Mouse (Mus musculus): Measurements from ENCODE around the gene Zbtb26. TPM values are rescaled to one million over a fixed set of nuclear protein-coding genes. Genes with fewer than 3 reads are reported as not detected.

Zbtb26 gene
- total and polyA plus RNA-seq, 3 experiments, result 4.2 to 5.0 TPM; not detected in 1

DNA sequence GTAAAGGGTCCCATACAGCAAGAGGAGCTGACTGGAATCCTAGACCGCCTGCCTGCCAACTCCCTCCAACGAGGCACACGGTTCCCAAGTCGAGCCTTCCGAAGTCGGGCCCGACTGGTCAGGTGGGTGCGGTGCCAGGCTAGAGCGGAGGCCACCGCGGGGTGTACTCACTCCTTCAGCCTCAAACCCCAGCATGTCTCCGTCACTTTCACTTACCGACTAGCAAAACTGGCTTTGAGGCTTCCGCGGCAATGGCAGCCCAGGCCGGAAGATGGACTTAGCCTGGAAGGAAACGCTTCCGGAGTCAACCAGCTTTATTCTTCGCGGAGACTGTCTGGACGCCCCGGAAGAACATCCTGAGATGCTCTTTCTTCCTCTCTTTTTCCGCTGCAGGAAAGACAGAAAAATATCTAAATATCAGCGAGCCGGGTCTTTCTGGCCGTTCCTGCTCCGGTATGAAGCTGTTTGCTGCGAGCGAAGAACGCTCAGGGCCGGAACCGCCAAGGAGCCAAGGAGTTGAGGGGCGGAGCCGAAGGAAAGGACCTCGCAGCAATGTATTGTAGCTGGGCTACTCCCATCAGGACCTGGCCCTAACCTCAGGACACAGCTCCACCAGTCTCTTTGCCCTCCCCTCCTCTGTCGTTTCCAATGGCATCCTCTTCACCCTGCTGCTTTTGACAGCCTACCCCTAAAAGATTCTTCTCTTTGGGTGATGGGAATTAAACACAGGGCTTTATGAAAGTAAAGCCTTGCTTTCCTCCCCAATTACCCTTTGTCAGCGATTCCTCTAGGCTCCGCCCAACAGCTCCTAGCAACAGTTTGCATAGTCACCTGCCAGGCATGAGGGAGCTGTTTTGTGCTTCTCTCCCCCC is 12.1 kb downstream of the Zbtb26 start:
- Histone ChIP-seq H3K36me3 (ENCODE audit: control insufficient read depth in 1 of 2, insufficient read depth in 2 of 2, low read length in 2 of 2) (peaks cover 4 to 25% of the 10 kb centered on the region in 2 experiments), H3K9ac (ENCODE audit: control insufficient read depth, low read depth, low read length, poor library complexity, severe bottlenecking) (peak overlapping the region; percentile 89), H3K4me3 (ENCODE audit: control insufficient read depth in 1 of 2, insufficient read depth in 1 of 2, low read depth in 2 of 2, low read length in 2 of 2) (peak overlapping the region; percentile 71 to 86), H3K27me3 (ENCODE audit: control insufficient read depth in 1 of 2, insufficient read depth in 2 of 2, low read length in 2 of 2) (no peaks in the 10 kb centered on the region), H3K4me1 (ENCODE audit: control insufficient read depth in 1 of 2, insufficient read depth in 2 of 2, low read length in 2 of 2) (peaks cover 6 to 7% of the 10 kb centered on the region in 2 experiments; a peak in 3 of 4 replicates), H3K9me3 (replicated peaks; ENCODE audit: insufficient read depth, low read length) (no peaks in the 10 kb centered on the region), H3K27ac (ENCODE audit: control insufficient read depth, low read depth, low read length) (peak overlapping the region; percentile 93), H3K79me2 (ENCODE audit: control insufficient read depth, insufficient read depth, low read length, poor library complexity) (peaks cover 22% of the 10 kb centered on the region)
- DNase-seq (ENCODE audit: low read depth, low spot score), result peak; percentile 94
- TF ChIP-seq ZNF384 (IDR thresholded peaks at IDR 0.05; ENCODE audit: low read depth, low read length) (no peak), MAFK (IDR thresholded peaks at IDR 0.05; ENCODE audit: borderline replicate concordance, low read depth, low read length) (peak; percentile 81; the same call in 1 of the 2 replicates), MEF2A (IDR thresholded peaks at IDR 0.05; ENCODE audit: extremely low read depth, insufficient replicate concordance, low read depth, low read length, poor library complexity, severe bottlenecking) (no peak), KAT2A (conservative IDR thresholded peaks at IDR 0.05; ENCODE audit: low read depth, low read length) (peak; percentile 80), UBTF (IDR thresholded peaks at IDR 0.05; ENCODE audit: borderline replicate concordance, insufficient read depth, low read depth, low read length) (no peak), HCFC1 (IDR thresholded peaks at IDR 0.05; ENCODE audit: low read depth, low read length) (peak; percentile 94), NRF1 (IDR thresholded peaks at IDR 0.05; ENCODE audit: insufficient read depth, low read depth, low read length, poor library complexity, severe bottlenecking) (no peak), MYB (IDR thresholded peaks at IDR 0.05; ENCODE audit: low read depth, low read length) (no peak), USF1 (IDR thresholded peaks at IDR 0.05; ENCODE audit: low read depth, low read length) (no peak), ZMIZ1 (IDR thresholded peaks at IDR 0.05; ENCODE audit: low read depth, low read length) (peak; percentile 49), ZKSCAN1 (IDR thresholded peaks at IDR 0.05; ENCODE audit: low read depth, low read length) (no peak), POLR2AphosphoS5 (IDR thresholded peaks at IDR 0.05; ENCODE audit: borderline replicate concordance, low read depth, low read length) (no peak), CTCF (IDR thresholded peaks at IDR 0.05 in 2 of 3, conservative IDR thresholded peaks at IDR 0.05 in 1 of 3; ENCODE audit: control insufficient read depth in 1 of 3, insufficient read depth in 1 of 3, low read depth in 2 of 3, low read length in 3 of 3, poor library complexity in 1 of 3, severe bottlenecking in 1 of 3) (no peak), CHD2 (IDR thresholded peaks at IDR 0.05; ENCODE audit: low read length) (peak; percentile 53; the same call in 1 of the 2 replicates), GATA1 (IDR thresholded peaks at IDR 0.05; ENCODE audit: low read depth, low read length) (no peak), SMC3 (IDR thresholded peaks at IDR 0.05; ENCODE audit: low read depth, low read length) (no peak; the same call in 1 of the 2 replicates), NELFE (IDR thresholded peaks at IDR 0.05; ENCODE audit: low read depth, low read length) (peak; percentile 73), ELF1 (IDR thresholded peaks at IDR 0.05; ENCODE audit: low read depth, low read length) (peak; percentile 83), ZC3H11A (IDR thresholded peaks at IDR 0.05; ENCODE audit: low read depth, low read length) (no peak), JUND (IDR thresholded peaks at IDR 0.05; ENCODE audit: low read depth, low read length) (no peak), RCOR1 (IDR thresholded peaks at IDR 0.05; ENCODE audit: low read depth, low read length) (peak; percentile 26; the same call in 1 of the 2 replicates), TCF12 (IDR thresholded peaks at IDR 0.05; ENCODE audit: low read depth, low read length) (0 out of 2 replicates have a peak, but pooled peaks have one; percentile 22), MYC (IDR thresholded peaks at IDR 0.05; ENCODE audit: low read depth, low read length) (0 out of 2 replicates have a peak, but pooled peaks have one; percentile 29), MAZ (IDR thresholded peaks at IDR 0.05; ENCODE audit: low read depth, low read length) (peak; percentile 73; the same call in 1 of the 2 replicates), GABPA (IDR thresholded peaks at IDR 0.05; ENCODE audit: low read depth, low read length) (no peak), POLR2A (IDR thresholded peaks at IDR 0.05; ENCODE audit: control insufficient read depth in 1 of 2, insufficient read depth in 1 of 2, low read depth in 1 of 2, low read length in 2 of 2, poor library complexity in 1 of 2) (peak; percentile 47 to 63; a peak in 2 of 4 replicates), RAD21 (IDR thresholded peaks at IDR 0.05; ENCODE audit: low read depth, low read length) (no peak), TBP (IDR thresholded peaks at IDR 0.05; ENCODE audit: low read depth, low read length) (peak; percentile 76), TAL1 (IDR thresholded peaks at IDR 0.05; ENCODE audit: low read length) (no peak), SIN3A (IDR thresholded peaks at IDR 0.05; ENCODE audit: low read length) (peak; percentile 81), POLR2AphosphoS2 (IDR thresholded peaks at IDR 0.05; ENCODE audit: low read length) (peak; percentile 51), ETS1 (IDR thresholded peaks at IDR 0.05; ENCODE audit: low read depth, low read length) (peak; percentile 39), MXI1 (IDR thresholded peaks at IDR 0.05; ENCODE audit: low read depth, low read length) (peak; percentile 60), MAX (IDR thresholded peaks at IDR 0.05; ENCODE audit: low read length) (peak; percentile 47; the same call in 1 of the 2 replicates), EP300 (IDR thresholded peaks at IDR 0.05; ENCODE audit: low read depth in 1 of 2, low read length in 2 of 2) (peak in 1 of 2 experiments; percentile 29; a peak in 1 of 4 replicates)
